Mouse (Mus musculus): ENCODE measurements around the gene Igf2r. TPM values are rescaled to one million over a fixed set of nuclear protein-coding genes. Genes with fewer than 3 reads are reported as not detected.

The Igf2r gene
- total and polyA plus RNA-seq, 3 experiments: 25.6 to 61.8 (median 34.6) TPM

- Histone ChIP-seq H3K4me3 (replicated peaks in 1 of 3; ENCODE audit: low read depth in 2 of 3, low read length in 2 of 3, poor library complexity in 1 of 3) (no peak overlapping the region), H3K27me3 (replicated peaks) (no peaks in the 10 kb centered on the region), H3K79me2 (replicated peaks; ENCODE audit: control insufficient read depth, extremely low read depth, insufficient read depth, poor library complexity, severe bottlenecking) (no peaks in the 10 kb centered on the region), H3K9ac (ENCODE audit: insufficient read depth, low read depth) (no peak overlapping the region), H3K27ac (ENCODE audit: insufficient read depth, low read depth) (no peak overlapping the region), H3K4me2 (ENCODE audit: insufficient read depth, low read depth, poor library complexity, severe bottlenecking) (no peak overlapping the region), H3K9me3 (replicated peaks; ENCODE audit: low read length) (no peaks in the 10 kb centered on the region), H3K36me3 (replicated peaks in 1 of 2; ENCODE audit: control insufficient read depth in 1 of 2, insufficient read depth in 1 of 2, low read length in 1 of 2) (peaks cover 83 to 99% of the 10 kb centered on the region in 2 experiments), H3K4me1 (ENCODE audit: control insufficient read depth in 1 of 2, insufficient read depth in 2 of 2) (no peaks in the 10 kb centered on the region)
- in situ Hi-C loops (cut with MboI; ENCODE audit: low pct_ligation_motif_present, low pct_unique_long_range_greater_than_20kb, low sequenced_read_pairs) (no loop called here), dilution Hi-C loops (cut with MboI; ENCODE audit: extremely low pct_ligation_motif_present, extremely low pct_unique_long_range_greater_than_20kb, low sequenced_read_pairs) (no loop called here)
- TF ChIP-seq ETS1 (conservative IDR thresholded peaks at IDR 0.05; ENCODE audit: low read depth, low read length): no peak
- TF ChIP-seq JUND (conservative IDR thresholded peaks at IDR 0.05; ENCODE audit: low read depth, low read length): no peak
- TF ChIP-seq TCF12 (IDR thresholded peaks at IDR 0.05; ENCODE audit: low read depth, low read length): no peak
- TF ChIP-seq ZKSCAN1 (IDR thresholded peaks at IDR 0.05; ENCODE audit: borderline replicate concordance, low read depth, low read length): no peak
- TF ChIP-seq TBP (conservative IDR thresholded peaks at IDR 0.05; ENCODE audit: low read depth, low read length): no peak
- no peak for TF ChIP-seq UBTF (IDR thresholded peaks at IDR 0.05; ENCODE audit: low read depth, low read length)
- no peak for TF ChIP-seq SIN3A (IDR thresholded peaks at IDR 0.05; ENCODE audit: low read length)
- TF ChIP-seq MAZ (IDR thresholded peaks at IDR 0.05; ENCODE audit: low read depth, low read length): no peak
- TF ChIP-seq MAX (IDR thresholded peaks at IDR 0.05; ENCODE audit: low read length): no peak
- TF ChIP-seq MAFK (IDR thresholded peaks at IDR 0.05; ENCODE audit: insufficient replicate concordance, low read length): no peak
- TF ChIP-seq RCOR1 (conservative IDR thresholded peaks at IDR 0.05; ENCODE audit: low read depth, low read length): no peak
- TF ChIP-seq MXI1 (IDR thresholded peaks at IDR 0.05; ENCODE audit: low read depth, low read length): no peak
- TF ChIP-seq USF2 (conservative IDR thresholded peaks at IDR 0.05; ENCODE audit: low read depth, low read length): no peak
- TF ChIP-seq USF1 (IDR thresholded peaks at IDR 0.05; ENCODE audit: low read depth, low read length): no peak
- TF ChIP-seq MEF2A (IDR thresholded peaks at IDR 0.05; ENCODE audit: borderline replicate concordance, low read depth, low read length): no peak
- TF ChIP-seq CHD1 (IDR thresholded peaks at IDR 0.05; ENCODE audit: low read depth, low read length): no peak
- DNase-seq (ENCODE audit: extremely low read depth): no peak
Observed at GRCm38 (mm10) chr17:12688427-12689110, 80.9 kb downstream of the Igf2r start.

- Histone ChIP-seq H3K9ac (ENCODE audit: insufficient read depth, low read depth) (no peak overlapping the region), H3K4me3 (replicated peaks in 1 of 3; ENCODE audit: low read depth in 2 of 3, low read length in 2 of 3, poor library complexity in 1 of 3) (no peak overlapping the region), H3K27me3 (replicated peaks) (no peaks in the 10 kb centered on the region), H3K9me3 (replicated peaks; ENCODE audit: low read length) (peaks cover 2% of the 10 kb centered on the region), H3K4me2 (ENCODE audit: insufficient read depth, low read depth, poor library complexity, severe bottlenecking) (no peak overlapping the region), H3K4me1 (ENCODE audit: control insufficient read depth in 1 of 2, insufficient read depth in 2 of 2) (no peaks in the 10 kb centered on the region), H3K27ac (ENCODE audit: insufficient read depth, low read depth) (no peak overlapping the region), H3K79me2 (replicated peaks; ENCODE audit: control insufficient read depth, extremely low read depth, insufficient read depth, poor library complexity, severe bottlenecking) (no peaks in the 10 kb centered on the region), H3K36me3 (replicated peaks in 1 of 2; ENCODE audit: control insufficient read depth in 1 of 2, insufficient read depth in 1 of 2, low read length in 1 of 2) (peaks cover 55 to 90% of the 10 kb centered on the region in 2 experiments)
- TF ChIP-seq CTCF (conservative IDR thresholded peaks at IDR 0.05 in 1 of 2, IDR thresholded peaks at IDR 0.05 in 1 of 2; ENCODE audit: low read depth in 2 of 2, low read length in 2 of 2) (no peak), BHLHE40 (IDR thresholded peaks at IDR 0.05; ENCODE audit: low read depth, low read length) (no peak), MYC (IDR thresholded peaks at IDR 0.05; ENCODE audit: low read depth, low read length) (no peak), MAFK (IDR thresholded peaks at IDR 0.05; ENCODE audit: insufficient replicate concordance, low read length) (no peak), UBTF (IDR thresholded peaks at IDR 0.05; ENCODE audit: low read depth, low read length) (no peak), RAD21 (IDR thresholded peaks at IDR 0.05; ENCODE audit: low read depth, low read length) (no peak), MXI1 (IDR thresholded peaks at IDR 0.05; ENCODE audit: low read depth, low read length) (no peak), MAZ (IDR thresholded peaks at IDR 0.05; ENCODE audit: low read depth, low read length) (no peak), JUND (conservative IDR thresholded peaks at IDR 0.05; ENCODE audit: low read depth, low read length) (no peak), JUN (IDR thresholded peaks at IDR 0.05; ENCODE audit: insufficient read depth, low read depth, low read length) (no peak), ZMIZ1 (IDR thresholded peaks at IDR 0.05; ENCODE audit: low read depth, low read length) (no peak), MAX (IDR thresholded peaks at IDR 0.05; ENCODE audit: low read length) (no peak), IRF4 (IDR thresholded peaks at IDR 0.05; ENCODE audit: low read depth, low read length) (no peak), TCF12 (IDR thresholded peaks at IDR 0.05; ENCODE audit: low read depth, low read length) (no peak), ZC3H11A (IDR thresholded peaks at IDR 0.05; ENCODE audit: low read depth, low read length) (no peak), RCOR1 (conservative IDR thresholded peaks at IDR 0.05; ENCODE audit: low read depth, low read length) (no peak), PAX5 (IDR thresholded peaks at IDR 0.05; ENCODE audit: low read length) (no peak), E2F4 (IDR thresholded peaks at IDR 0.05; ENCODE audit: insufficient replicate concordance, low read depth, low read length) (no peak), KAT2A (IDR thresholded peaks at IDR 0.05; ENCODE audit: insufficient replicate concordance, low read length) (no peak), NRF1 (IDR thresholded peaks at IDR 0.05; ENCODE audit: low read depth, low read length) (no peak)
- DNase-seq (ENCODE audit: extremely low read depth): no peak
- dilution Hi-C loops (cut with MboI; ENCODE audit: extremely low pct_ligation_motif_present, extremely low pct_unique_long_range_greater_than_20kb, low sequenced_read_pairs): no loop called here
- in situ Hi-C loops (cut with MboI; ENCODE audit: low pct_ligation_motif_present, low pct_unique_long_range_greater_than_20kb, low sequenced_read_pairs): no loop called here
Observed at GRCm38 (mm10) chr17:12684928-12685624, 84.4 kb downstream of the Igf2r start.
